19 mouse cellular contexts compared by ENCODE assay signal in genomic region chr13:76128799-76129198, GRCm38 (mm10). TPM values are rescaled to one million over a fixed set of nuclear protein-coding genes. Genes with fewer than 3 reads are reported as not detected.
DNase-seq lines count a peak whose midpoint lies in the region; ATAC-seq lines count a peak whose summit lies in the region.
"Had no signal": no experiment of that assay in that cellular context is flagged by ENCODE, and none has a peak within 500 bp of the region (broad histone marks: within the 10 kb centered on the region; RNA-seq: fewer than 3 reads in every experiment).

No protein-coding gene starts in this region.

- ATAC-seq in CD4-positive, CD25-positive, alpha-beta regulatory T cell, adult 4 months = peak; percentile 43
- ATAC-seq in hematopoietic stem cell, adult 5-6 weeks (replicated peaks in 1 of 2; ENCODE audit: insufficient read depth in 1 of 2, low FRiP score in 2 of 2, low TSS enrichment in 1 of 2, low read depth in 1 of 2, poor library complexity in 2 of 2, severe bottlenecking in 2 of 2) = peak; percentile 86 to 90; a peak in 3 of 4 replicates
- ATAC-seq: forebrain, embryonic 13.5 days; forebrain, postnatal 0 days; inflammation-experienced regulatory T-cells, adult 6 months; intestine, postnatal 0 days; Patski had no signal

- DNase-seq in 416B (ENCODE audit: low read depth) = peak; percentile 14
- peak; percentile 17 for DNase-seq in telencephalon, adult 2 months (ENCODE audit: low read depth, low spot score)
- no peak for DNase-seq in c-Kit-positive CD71-positive TER-119-positive erythroid progenitor cells, embryonic 14.5 days (ENCODE audit: low spot score)
- DNase-seq in adrenal gland, postnatal 36 days = no peak
- no peak for DNase-seq in urinary bladder, postnatal 14 days (ENCODE audit: low spot score)
- DNase-seq: adrenal gland, adult 2 months; adrenal gland, postnatal 25 days; cerebellum, adult 11-12 months; cerebellum, adult 9-10 months; cerebellum, postnatal 36 days; forebrain, postnatal 0 days; heart, adult 18-20 months; heart, postnatal 10 days had no signal

RNA-seq across cellular contexts. Expression of gene Ttc37, which starts 30.3 kb away (rescaled TPM):
- polyA plus RNA-seq in CD4-positive, CD25-positive, alpha-beta regulatory T cell, adult 4 months (2017; shearing (Covaris generic)) = 10 to 100 TPM; 11.9 to 16.8 TPM
- 49.9 and 52.2 TPM in 2 replicates for total RNA-seq in hematopoietic stem cell, adult 5-6 weeks (2017)
- 10 to 100 TPM; 27.1 to 29.2 TPM for total RNA-seq in adrenal gland, postnatal 36 days (2021)

RNA-seq across cellular contexts. Expression of gene Arsk, which starts 30.3 kb away (rescaled TPM):
- 1 to 10 TPM; 5.7 to 7.7 TPM for polyA plus RNA-seq in CD4-positive, CD25-positive, alpha-beta regulatory T cell, adult 4 months (2017; shearing (Covaris generic))
- total RNA-seq in hematopoietic stem cell, adult 5-6 weeks (2017) = 23.5 and 43.2 TPM in 2 replicates
- total RNA-seq in adrenal gland, postnatal 36 days (2021) = 10 to 100 TPM in 1 of 2 experiments, 1 to 10 TPM in 1; 7.5 to 11.1 TPM

Comparison
In these comparisons a context has a peak if more than half of its experiments do, and no peak if none do; other contexts are left out.
1. DNase-seq: peak in 416B (single experiment) and telencephalon, adult 2 months (single experiment); none in c-Kit-positive CD71-positive TER-119-positive erythroid progenitor cells, embryonic 14.5 days (single experiment), adrenal gland, postnatal 36 days (0 of 2) and urinary bladder, postnatal 14 days (single experiment).